Mouse (Mus musculus) spleen, adult 2 months (tissue): ENCODE measurements around the gene Cckar.

ENCODE experiments used
- CTCF ChIP-seq: fragments of 200-500 bp; IDR thresholded peaks from 2 replicates; pipeline ENCODE4 v1.5.1; 2011; ENCODE audit warnings: mild to moderate bottlenecking, inconsistent platforms; ENCODE audit not compliant: insufficient read depth, insufficient read length, insufficient replicate concordance; ENCODE audit errors: extremely low read depth
- POLR2A ChIP-seq: fragments of 200-500 bp; IDR thresholded peaks from 2 replicates; pipeline ENCODE4 v1.6.1; 2011; ENCODE audit warnings: low read depth, low read length, inconsistent platforms

DNA sequence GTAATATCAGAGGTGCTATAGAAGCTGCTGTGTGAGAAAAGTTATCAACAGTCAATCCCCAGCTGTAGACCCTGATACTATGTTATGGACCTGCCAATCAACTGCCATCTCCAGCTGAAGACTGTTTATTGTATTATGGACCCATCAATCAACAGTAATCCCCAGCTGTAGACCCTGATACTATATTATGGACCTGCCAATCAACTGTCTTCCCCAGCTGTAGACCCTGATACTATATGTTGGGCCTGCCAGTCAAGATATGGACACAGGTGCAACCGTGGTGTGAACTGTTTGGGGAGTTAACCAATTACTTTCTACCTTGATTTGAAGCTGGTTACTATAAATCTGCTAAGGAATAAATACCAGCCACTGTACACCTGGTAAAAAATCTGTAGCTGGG lies 23.1 kb downstream of the Cckar start:
- TF ChIP-seq CTCF (no peak), POLR2A (no peak)
